Mouse (Mus musculus) embryonic facial prominence, embryonic 11.5 days (tissue): ENCODE results near the gene Rftn1. TPM values are rescaled to one million over a fixed set of nuclear protein-coding genes. Genes with fewer than 3 reads are reported as not detected.

Experiments used
- ATAC-seq: fragments of 200-750 bp; cut with Nextera tagmentation; replicated peaks from 2 replicates; pipeline ENCODE4 v1.8.0; 2017; ENCODE audit warnings: low read depth; ENCODE audit not compliant: insufficient number of reproducible peaks, low FRiP score, low TSS enrichment
- DNase-seq: peaks from one replicate; pipeline ENCODE4 v3.0.0-alpha.2; 2015; ENCODE audit warnings: low spot score
- H3K27ac ChIP-seq: fragments of 300-500 bp; sonication (generic); replicated peaks from 2 replicates; pipeline ENCODE4 v1.5.1; 2014; ENCODE audit warnings: mild to moderate bottlenecking, low read depth, low read length, control low read depth
- H3K27me3 ChIP-seq: fragments of 300-500 bp; sonication (generic); 2 replicates; pipeline ENCODE4 v1.6.1; 2014; ENCODE audit warnings: mild to moderate bottlenecking, low read length, moderate library complexity, mixed read lengths; ENCODE audit not compliant: control insufficient read depth, insufficient read depth
- H3K36me3 ChIP-seq: fragments of 300-500 bp; sonication (generic); replicated peaks from 2 replicates; pipeline ENCODE4 v1.6.1; 2014; ENCODE audit warnings: low read depth, mild to moderate bottlenecking, low read length, moderate library complexity, mixed read lengths; ENCODE audit not compliant: control insufficient read depth, insufficient read depth
- H3K4me1 ChIP-seq: fragments of 300-500 bp; sonication (generic); 2 replicates; pipeline ENCODE4 v1.6.1; 2014; ENCODE audit warnings: low read length, mixed read lengths; ENCODE audit not compliant: control insufficient read depth, insufficient read depth
- H3K4me2 ChIP-seq: fragments of 300-500 bp; sonication (generic); 2 replicates; pipeline ENCODE4 v1.6.1; 2014; ENCODE audit warnings: low read depth, mild to moderate bottlenecking, control low read depth, low read length, moderate library complexity
- H3K4me3 ChIP-seq: fragments of 300-500 bp; sonication (generic); 2 replicates; pipeline ENCODE4 v1.5.1; 2014; ENCODE audit warnings: low read depth, low read length, control low read depth
- H3K9ac ChIP-seq: fragments of 300-500 bp; sonication (generic); replicated peaks from 2 replicates; pipeline ENCODE4 v1.6.1; 2014; ENCODE audit warnings: mild to moderate bottlenecking, control low read depth, low read length
- H3K9me3 ChIP-seq: fragments of 300-500 bp; sonication (generic); replicated peaks from 2 replicates; pipeline ENCODE4 v1.6.1; 2016; ENCODE audit warnings: mild to moderate bottlenecking, low read length, inconsistent platforms, mixed read lengths; ENCODE audit not compliant: control insufficient read depth
- WGBS: fragments of 180-500 bp; shearing (Covaris S2); extraction: QIAGEN DNeasy Blood & Tissue Kit; methylation state at CpG from one replicate; pipeline ENCODE4 v1.1.7; 2014; 5-methylcytosine and 5-hydroxymethylcytosine counted together
- polyA plus RNA-seq: library from polyadenylated mRNA; unstranded; fragments of >200 nt; fragmentation: Nextera tagmentation; extraction: Ambion mirVana; gene quantifications from 2 replicates; pipeline ENCODE4 v1.2.1, GENCODE M21; 2014

Gene Rftn1
- polyA plus RNA-seq, 1 experiment from 2014 or later, result 6.5 TPM

DNA sequence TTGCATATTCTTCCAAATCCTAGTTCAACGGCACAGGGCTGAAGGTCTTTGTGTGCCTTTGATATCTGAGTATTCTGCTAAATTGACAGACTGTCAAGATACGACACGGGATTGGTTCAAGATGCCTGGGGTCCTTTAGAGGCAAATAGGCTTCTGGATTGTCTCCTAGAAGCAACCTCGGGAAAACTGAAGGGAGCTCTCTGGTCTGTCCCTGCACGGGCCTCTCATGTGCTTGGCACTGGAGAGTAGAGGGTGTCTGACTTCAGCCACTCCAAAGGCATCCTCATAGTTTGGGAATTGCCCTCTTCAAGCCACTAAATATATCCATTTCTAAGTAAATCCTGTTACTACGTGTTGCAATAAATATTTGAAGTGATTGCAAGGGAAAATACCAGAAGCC lies 98.6 kb downstream of the Rftn1 start:
- no peaks in the 10 kb centered on the region for H3K4me1 ChIP-seq
- DNase-seq, result no peak
- H3K9me3 ChIP-seq, result no peaks in the 10 kb centered on the region
- no peak overlapping the region for H3K9ac ChIP-seq
- no peak for ATAC-seq
- H3K4me3 ChIP-seq, result no peak overlapping the region
- 57% methylated on average over 6 of the region's 6 CpGs for whole genome bisulfite sequencing
- no peak overlapping the region for H3K27ac ChIP-seq
- no peaks in the 10 kb centered on the region for H3K36me3 ChIP-seq
- H3K4me2 ChIP-seq, result no peak overlapping the region
- no peaks in the 10 kb centered on the region for H3K27me3 ChIP-seq

DNA sequence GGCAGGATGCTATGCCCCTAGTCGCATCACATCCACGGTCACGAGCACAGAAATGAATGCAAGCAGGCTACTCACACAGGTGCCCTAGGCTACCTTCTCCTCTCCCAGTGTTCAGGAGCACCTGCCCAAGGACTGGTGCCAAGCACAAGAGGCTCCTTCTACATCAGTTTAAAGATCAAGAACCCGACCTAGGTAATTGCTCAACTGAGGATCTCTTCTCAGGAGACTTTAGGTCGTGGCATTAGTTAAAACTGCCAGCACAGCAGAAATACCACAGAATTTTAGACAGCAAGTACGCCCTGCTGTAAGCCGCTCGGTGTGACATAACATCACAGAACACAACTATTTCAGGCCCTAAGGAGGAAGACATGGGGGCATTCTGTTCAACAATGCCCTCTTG lies 100.7 kb downstream of the Rftn1 start:
- H3K4me1 ChIP-seq, result no peaks in the 10 kb centered on the region
- 81% methylated on average over 8 of the region's 8 CpGs for WGBS
- no peak overlapping the region for H3K4me3 ChIP-seq
- H3K27me3 ChIP-seq, result no peaks in the 10 kb centered on the region
- H3K27ac ChIP-seq, result no peak overlapping the region
- no peaks in the 10 kb centered on the region for H3K9me3 ChIP-seq
- H3K36me3 ChIP-seq, result no peaks in the 10 kb centered on the region
- no peak overlapping the region for H3K4me2 ChIP-seq
- ATAC-seq (no peak), DNase-seq (no peak)
- no peak overlapping the region for H3K9ac ChIP-seq

DNA sequence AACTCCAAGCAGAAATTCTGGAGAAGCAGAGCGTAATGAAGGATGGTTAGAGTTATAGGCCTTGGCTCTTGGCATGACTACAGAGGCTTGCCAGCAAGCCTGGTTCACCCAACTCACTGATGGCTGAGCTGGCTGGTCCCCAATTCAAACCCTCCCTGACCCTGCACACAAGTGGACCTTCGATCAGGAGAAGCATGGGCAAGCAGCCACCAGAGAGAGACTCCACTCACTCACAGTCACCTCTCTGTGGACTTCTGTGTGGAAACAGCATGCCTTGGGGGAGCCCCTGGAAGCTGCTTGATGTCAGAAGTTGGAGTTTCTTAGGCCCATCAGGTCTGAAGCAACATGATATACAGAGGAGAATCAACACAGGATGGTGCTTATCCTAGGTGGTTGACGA lies 102.4 kb downstream of the Rftn1 start:
- ATAC-seq, result no peak
- H3K36me3 ChIP-seq, result no peaks in the 10 kb centered on the region
- no peak overlapping the region for H3K27ac ChIP-seq
- no peaks in the 10 kb centered on the region for H3K9me3 ChIP-seq
- 78% methylated on average over 3 of the region's 3 CpGs for WGBS
- no peaks in the 10 kb centered on the region for H3K27me3 ChIP-seq
- no peak overlapping the region for H3K9ac ChIP-seq
- no peak for DNase-seq
- H3K4me3 ChIP-seq, result no peak overlapping the region
- no peaks in the 10 kb centered on the region for H3K4me1 ChIP-seq
- H3K4me2 ChIP-seq, result no peak overlapping the region

DNA sequence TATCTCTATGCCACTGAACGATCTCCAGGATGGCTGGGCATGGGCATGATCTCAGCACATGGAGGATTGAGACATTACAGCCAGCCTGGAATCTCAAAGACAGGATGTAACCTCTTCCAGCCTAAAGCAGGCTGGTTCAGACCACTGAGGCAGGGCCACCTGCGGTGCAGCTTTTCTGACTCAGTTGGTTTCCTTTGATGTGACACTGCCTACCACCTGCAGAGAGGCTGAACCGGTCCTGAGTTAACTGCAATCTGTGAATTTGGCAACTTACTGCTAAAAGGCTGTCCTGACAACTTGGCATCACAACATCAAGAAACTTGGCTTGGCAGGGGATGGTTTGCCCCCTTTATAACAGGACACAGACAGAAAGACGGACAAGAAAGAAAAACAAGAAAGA lies 103.6 kb downstream of the Rftn1 start:
- DNase-seq (no peak), ATAC-seq (no peak)
- Histone ChIP-seq H3K9me3 (no peaks in the 10 kb centered on the region), H3K36me3 (no peaks in the 10 kb centered on the region), H3K9ac (no peak overlapping the region), H3K4me3 (no peak overlapping the region), H3K4me1 (no peaks in the 10 kb centered on the region), H3K27ac (no peak overlapping the region), H3K27me3 (no peaks in the 10 kb centered on the region), H3K4me2 (no peak overlapping the region)
- WGBS, result 62% methylated on average over 4 of the region's 4 CpGs

DNA sequence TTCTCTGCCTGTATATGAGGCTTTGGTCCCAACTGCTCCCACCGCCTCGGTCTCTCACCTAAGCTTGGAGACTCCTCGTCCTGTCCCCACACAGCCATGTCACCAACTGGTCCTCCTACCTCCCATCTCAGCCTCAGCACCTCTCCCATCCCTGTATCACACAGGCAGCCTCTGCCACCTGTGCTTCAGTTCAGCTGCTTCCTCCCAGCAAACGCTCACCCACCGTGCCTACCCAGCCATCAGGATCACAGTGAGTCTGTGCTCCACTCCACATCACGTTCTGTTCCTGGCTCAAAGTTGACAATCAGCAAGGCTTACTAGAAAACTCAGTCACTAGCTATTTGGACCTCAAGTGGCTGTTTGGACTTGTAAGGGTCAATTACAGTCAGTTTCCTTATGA lies 105.8 kb downstream of the Rftn1 start:
- Histone ChIP-seq H3K4me3 (no peak overlapping the region), H3K27me3 (no peaks in the 10 kb centered on the region), H3K36me3 (no peaks in the 10 kb centered on the region), H3K9me3 (no peaks in the 10 kb centered on the region), H3K27ac (no peak overlapping the region), H3K4me1 (no peaks in the 10 kb centered on the region), H3K4me2 (no peak overlapping the region), H3K9ac (no peak overlapping the region)
- no peak for ATAC-seq
- no peak for DNase-seq
- 78% methylated on average over 6 of the region's 6 CpGs for WGBS

DNA sequence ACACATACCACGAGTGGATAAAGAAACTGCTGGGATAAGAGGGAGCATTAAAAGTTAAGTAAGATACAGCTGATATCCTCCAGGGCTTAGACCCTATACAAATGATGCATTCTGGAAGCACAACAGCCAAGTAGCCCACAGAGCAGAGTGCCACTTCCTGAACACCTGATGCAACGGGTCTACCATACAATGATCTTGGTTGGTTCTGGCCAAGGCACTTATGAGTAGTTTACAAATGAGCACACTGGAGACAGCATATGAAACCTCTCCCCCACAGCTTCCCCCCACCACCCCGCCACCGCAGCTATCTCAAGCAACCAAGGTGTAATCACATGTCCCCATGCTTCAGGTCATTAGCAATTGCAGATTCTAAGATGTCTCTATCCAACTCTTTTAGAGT lies 106.5 kb downstream of the Rftn1 start:
- H3K27ac ChIP-seq, result no peak overlapping the region
- H3K9me3 ChIP-seq, result no peaks in the 10 kb centered on the region
- no peak overlapping the region for H3K4me3 ChIP-seq
- no peaks in the 10 kb centered on the region for H3K36me3 ChIP-seq
- DNase-seq (no peak), ATAC-seq (no peak)
- H3K27me3 ChIP-seq, result no peaks in the 10 kb centered on the region
- H3K9ac ChIP-seq, result no peak overlapping the region
- H3K4me1 ChIP-seq, result no peaks in the 10 kb centered on the region
- no peak overlapping the region for H3K4me2 ChIP-seq
- 83% methylated on average over 4 of the region's 4 CpGs for WGBS

DNA sequence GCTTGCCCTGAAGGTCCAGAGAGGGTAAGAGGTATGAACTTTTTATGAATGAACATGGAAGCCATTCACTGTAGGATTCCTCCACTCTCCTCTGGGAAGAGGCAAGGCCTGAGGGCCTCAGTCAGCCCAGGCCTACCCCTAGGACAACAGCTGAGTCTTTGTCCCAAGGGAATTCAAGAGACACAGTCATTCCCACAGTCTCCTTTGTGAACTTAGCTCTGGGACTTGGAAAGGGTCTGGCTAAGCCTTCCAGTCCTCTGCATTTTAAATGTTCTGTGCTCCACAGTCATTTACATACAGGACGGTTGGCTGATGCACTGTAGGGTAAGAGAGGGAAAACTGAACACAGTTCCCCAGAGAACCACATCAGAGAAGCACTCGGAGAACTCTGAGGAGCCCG lies 107.5 kb downstream of the Rftn1 start:
- Histone ChIP-seq H3K4me1 (no peaks in the 10 kb centered on the region), H3K27ac (no peak overlapping the region), H3K36me3 (no peaks in the 10 kb centered on the region), H3K9ac (no peak overlapping the region), H3K27me3 (no peaks in the 10 kb centered on the region), H3K4me2 (no peak overlapping the region), H3K9me3 (no peaks in the 10 kb centered on the region), H3K4me3 (no peak overlapping the region)
- WGBS, result 75% methylated on average over 3 of the region's 3 CpGs
- ATAC-seq, result no peak
- DNase-seq, result no peak

DNA sequence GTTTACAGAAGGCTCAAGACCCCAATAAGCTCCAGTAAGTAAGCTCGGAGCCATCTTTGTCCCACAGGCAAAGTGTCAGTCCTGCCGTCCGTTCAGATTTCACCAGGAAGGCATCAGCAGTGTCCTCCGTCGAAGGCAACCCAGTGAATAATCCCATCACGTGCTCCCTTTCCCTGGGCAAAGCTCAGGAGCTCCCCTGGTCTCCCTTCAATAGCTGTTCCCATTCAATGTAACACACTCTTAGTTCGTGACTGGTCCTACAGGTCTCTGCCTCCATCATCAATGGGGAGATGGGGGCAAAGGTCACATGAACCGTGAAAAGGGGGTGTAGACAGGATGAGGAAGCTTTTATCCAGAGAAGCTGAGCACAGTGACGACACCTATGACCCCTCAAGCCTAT lies 108.8 kb downstream of the Rftn1 start:
- no peak for ATAC-seq
- 57% methylated on average over 9 of the region's 9 CpGs for WGBS
- Histone ChIP-seq H3K36me3 (no peaks in the 10 kb centered on the region), H3K4me3 (no peak overlapping the region), H3K9ac (no peak overlapping the region), H3K27me3 (no peaks in the 10 kb centered on the region), H3K27ac (no peak overlapping the region), H3K9me3 (no peaks in the 10 kb centered on the region), H3K4me1 (no peaks in the 10 kb centered on the region), H3K4me2 (no peak overlapping the region)
- DNase-seq, result no peak

DNA sequence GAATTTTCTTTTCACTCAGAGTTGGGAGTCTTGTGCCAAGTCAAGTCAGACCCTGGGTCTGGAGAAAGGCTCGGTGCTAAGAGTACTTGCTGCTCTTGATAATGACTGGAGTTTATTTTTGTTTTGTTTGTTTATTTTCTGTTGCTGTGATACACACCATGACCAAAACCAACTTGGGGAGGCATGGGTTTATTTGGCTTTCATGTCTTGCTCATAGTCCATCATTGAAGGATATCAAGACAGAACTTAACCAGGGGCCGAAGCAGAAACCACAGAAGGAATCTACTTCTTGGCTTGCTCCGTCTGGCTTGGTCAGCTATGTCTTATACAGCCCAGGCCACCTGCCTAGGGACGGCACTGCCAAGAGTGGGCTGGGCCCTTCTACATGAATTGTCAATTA lies 109.5 kb downstream of the Rftn1 start:
- H3K4me1 ChIP-seq, result no peaks in the 10 kb centered on the region
- ATAC-seq, result no peak
- 87% methylated on average over 4 of the region's 4 CpGs for WGBS

More for the DNA sequence above, 109.5 kb downstream of the Rftn1 start:
- H3K4me3 ChIP-seq, result no peak overlapping the region
- no peaks in the 10 kb centered on the region for H3K9me3 ChIP-seq
- H3K27ac ChIP-seq, result no peak overlapping the region
- no peak for DNase-seq
- no peaks in the 10 kb centered on the region for H3K36me3 ChIP-seq
- no peaks in the 10 kb centered on the region for H3K27me3 ChIP-seq
- no peak overlapping the region for H3K4me2 ChIP-seq
- H3K9ac ChIP-seq, result no peak overlapping the region
